Mouse (Mus musculus) ZHBTc4 (cell line): Measurements from ENCODE around the gene Asb8.

ENCODE experiments used
- DNase-seq: peaks from one replicate; pipeline ENCODE4 v3.0.0-alpha.2; 2011; ENCODE audit warnings: low read depth, low spot score

Asb8 gene

DNA sequence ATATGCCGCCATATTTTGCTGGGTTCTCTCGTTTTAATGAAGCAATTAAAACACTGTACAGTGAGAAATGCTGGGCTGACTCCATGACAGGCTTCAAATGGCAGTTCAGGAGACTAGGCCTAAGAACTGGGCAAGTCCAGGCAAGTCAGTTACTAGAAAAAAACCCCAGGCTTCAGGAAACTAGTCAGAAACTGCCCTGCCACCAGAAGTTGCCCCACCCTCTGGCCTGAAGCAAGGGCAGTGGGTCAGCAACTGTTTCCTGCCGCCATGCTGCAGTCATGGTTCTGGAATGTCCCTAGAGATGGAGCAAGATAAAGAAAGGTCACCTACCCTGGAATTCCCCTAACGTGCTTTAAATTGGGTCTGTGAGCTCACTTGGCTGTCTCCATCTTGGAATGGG, 9.5 kb downstream of the Asb8 start:
- peak; percentile 86 for DNase-seq

GRCm38 (mm10) chr15:98155272-98155671, 10.2 kb downstream of the Asb8 start:
- DNase-seq = peak; percentile 47

GRCm38 (mm10) chr15:98154631-98155030, 10.8 kb downstream of the Asb8 start:
- DNase-seq = no peak

GRCm38 (mm10) chr15:98154146-98154545, 11.3 kb downstream of the Asb8 start:
- no peak for DNase-seq

DNA sequence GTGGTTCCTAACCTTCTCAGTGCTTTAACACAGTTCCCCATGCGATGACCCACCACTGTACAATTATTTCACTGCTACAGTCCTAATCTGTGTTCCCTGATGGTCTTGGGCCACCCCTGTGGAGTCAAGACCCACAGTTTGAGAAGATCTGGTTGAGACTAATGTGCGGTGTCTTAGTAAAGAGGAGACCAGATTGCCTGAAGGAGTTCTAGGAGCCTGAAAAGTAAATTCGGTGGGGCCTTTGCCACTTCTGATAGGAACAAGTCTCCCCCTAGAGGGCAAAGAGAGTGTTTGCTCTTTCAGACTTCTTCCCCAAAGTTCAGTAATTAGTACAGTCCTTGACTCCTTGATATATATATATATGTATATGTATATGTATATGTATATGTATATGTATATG, 11.8 kb downstream of the Asb8 start:
- DNase-seq = peak; percentile 78

DNA sequence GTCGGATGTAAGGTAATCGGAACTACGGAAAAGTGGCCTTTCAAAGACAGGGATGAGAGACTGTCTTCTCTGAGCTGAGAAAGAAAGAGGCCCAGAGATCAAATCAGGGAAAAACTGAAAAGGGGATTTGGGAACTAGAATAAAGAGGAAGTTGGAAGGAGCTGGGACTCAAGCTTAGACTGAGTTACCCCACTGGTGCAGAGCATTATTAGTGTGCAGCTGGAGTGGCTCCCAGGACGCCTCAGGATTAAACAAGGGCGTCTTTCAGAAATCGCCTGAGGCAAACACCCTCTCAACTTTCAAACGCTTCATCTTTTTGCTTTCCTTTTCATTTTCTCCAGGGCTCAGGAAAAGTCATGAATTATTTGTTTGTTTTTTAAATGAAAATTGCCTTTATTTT, 12.5 kb downstream of the Asb8 start:
- no peak for DNase-seq

GRCm38 (mm10) chr15:98149166-98149602, 16.2 kb downstream of the Asb8 start:
- DNase-seq = no peak

- DNase-seq = no peak
These were observed 17.1 kb downstream of the Asb8 start for GRCm38 (mm10) chr15:98148356-98148755.

DNA sequence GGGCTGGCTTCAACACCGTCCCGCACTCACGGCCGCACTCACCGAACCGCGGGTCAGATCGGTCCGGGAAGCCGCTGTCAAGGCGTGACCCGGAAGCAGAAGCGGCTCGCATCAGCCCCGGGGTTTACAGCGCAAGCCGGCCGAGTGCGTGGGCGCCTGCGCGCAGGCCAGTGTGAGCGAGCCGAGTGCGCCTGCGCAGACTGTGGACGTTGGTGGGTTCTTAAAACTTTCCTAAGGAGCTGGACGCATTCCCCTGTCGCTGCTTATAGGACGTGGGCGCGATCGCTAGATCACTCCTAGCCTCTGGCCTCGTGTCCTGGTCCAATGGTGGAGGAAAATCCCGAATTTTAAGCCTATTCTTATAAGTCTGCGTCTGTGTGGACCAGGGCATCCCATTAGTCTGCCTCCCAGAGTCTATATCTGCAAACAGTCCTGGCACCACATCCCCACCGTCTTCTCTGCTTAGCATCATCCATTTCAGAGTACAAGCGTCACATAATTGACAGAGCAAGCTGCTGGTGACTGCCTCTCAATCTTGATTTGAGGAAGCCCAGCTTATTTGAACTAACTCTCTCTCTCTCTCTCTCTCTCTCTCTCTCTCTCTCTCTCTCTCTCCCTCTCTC, 19.8 kb downstream of the Asb8 start:
- peak; percentile 97 for DNase-seq

DNA sequence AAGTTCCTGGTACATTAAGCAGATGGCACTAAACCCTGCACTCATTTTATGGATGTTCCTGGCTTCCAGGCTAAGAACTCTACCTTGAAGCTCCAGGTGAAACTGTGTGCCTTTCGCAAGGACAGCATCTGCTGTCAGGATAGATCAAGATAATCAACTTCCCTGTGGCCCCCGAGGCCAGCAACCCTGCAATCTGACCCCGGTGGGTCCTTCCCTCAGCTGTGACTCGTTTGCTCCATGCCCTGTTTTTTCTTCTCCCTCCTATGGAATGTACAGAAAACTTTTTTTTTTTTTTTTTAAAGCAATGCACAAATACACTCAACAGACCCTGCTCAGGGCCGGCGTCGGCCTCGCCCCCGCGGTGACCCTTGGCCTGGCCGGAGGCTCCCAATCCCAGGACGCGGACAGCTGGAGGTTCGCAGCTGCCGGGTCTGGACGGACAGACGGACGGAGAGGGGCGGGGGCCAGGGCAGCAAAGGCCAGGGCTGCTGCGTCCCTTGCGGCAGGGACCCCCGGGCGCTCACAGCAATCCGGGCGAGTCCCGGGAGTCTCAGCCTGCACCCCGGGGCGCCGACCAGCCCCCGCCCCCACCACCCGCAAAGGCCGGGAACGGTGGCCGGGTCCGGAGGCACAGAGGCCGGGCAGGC, 20.4 kb downstream of the Asb8 start:
- DNase-seq = no peak

GRCm38 (mm10) chr15:98142515-98142914, 22.9 kb downstream of the Asb8 start:
- DNase-seq = no peak

GRCm38 (mm10) chr15:98140809-98141208, 24.6 kb downstream of the Asb8 start:
- DNase-seq = no peak

GRCm38 (mm10) chr15:98139763-98140162, 25.7 kb downstream of the Asb8 start:
- DNase-seq = no peak

DNA sequence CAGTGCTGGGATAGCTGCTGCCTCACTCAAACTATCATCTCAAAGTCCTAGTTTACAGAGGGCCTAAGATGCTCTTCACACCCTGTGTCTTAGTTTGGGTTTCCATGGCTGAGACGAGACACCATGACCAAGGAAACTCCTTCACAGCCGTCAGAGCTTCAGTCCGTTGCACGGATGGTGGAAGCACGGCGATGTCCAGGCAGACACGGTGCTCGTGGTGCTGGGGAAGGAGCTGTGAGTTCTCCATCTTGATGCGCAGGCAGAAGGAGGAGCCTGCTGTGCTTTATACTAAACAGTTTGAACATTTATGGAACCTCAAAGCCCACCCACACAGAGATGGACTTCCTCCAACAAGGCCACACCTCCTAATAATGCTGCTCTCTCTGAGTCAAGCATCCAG, 28.6 kb downstream of the Asb8 start:
- no peak for DNase-seq

- no peak for DNase-seq
These were observed 29.8 kb downstream of the Asb8 start for GRCm38 (mm10) chr15:98135671-98136070.

- no peak for DNase-seq
These were observed 30.8 kb downstream of the Asb8 start for GRCm38 (mm10) chr15:98134666-98135065.

DNA sequence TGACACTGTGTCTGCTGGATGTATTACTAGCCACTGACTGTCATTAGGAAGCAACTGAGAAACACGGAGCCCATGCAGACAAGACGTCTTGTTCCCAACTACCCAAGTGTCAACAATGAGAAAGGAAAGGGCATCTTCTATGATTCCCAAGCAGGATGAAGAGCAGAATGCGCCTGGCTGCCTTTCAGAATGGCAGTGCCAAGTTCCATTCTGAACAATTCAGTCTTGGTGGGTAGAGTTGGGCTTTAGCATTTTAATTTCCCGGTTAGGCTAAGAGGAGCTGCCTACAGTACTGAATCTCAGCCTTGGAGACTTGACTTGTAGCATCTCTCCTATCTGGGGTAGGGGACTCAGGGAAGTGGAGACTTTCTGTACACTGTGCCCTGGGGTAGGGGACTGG, 31.4 kb downstream of the Asb8 start:
- DNase-seq = no peak

GRCm38 (mm10) chr15:98133471-98133870, 32.0 kb downstream of the Asb8 start:
- DNase-seq = no peak

DNA sequence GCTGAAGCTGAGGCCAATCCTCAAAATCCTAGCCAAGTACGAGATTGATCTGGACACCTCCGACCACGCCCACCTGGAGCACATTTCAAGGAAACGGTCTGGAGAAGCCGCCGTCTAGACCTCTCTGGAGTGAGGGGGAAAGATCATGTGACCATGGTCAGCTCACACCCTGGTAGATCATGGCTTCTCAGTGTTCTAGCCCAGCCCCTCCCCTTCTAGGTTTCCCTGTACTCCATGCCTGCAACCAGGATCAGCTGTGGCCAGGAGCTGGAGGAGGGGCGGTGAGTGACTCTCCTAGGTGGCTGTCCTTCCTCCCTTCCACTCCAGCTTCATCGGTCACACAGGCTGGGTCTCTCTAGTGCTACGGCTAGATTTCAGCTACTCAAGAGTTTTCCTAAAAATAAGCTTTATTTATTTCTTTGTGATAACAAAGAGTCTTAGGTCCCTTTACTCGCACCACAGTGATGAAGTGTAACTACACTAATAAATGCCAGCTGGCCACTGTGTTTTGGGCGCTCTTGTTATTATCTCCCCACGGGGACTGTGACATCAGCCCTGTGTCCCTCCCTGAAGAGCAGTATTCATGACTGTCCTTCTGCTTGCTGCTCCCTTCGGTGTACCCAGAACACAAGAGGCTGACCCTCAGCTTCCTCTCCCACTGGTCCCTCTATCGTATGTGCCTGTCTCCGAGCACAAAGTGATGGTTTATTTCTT, 33.3 kb downstream of the Asb8 start:
- peak; percentile 83 for DNase-seq

GRCm38 (mm10) chr15:98131451-98131850, 34.0 kb downstream of the Asb8 start:
- DNase-seq = no peak

- DNase-seq = no peak
These were observed 34.4 kb downstream of the Asb8 start for GRCm38 (mm10) chr15:98131001-98131400.

DNA sequence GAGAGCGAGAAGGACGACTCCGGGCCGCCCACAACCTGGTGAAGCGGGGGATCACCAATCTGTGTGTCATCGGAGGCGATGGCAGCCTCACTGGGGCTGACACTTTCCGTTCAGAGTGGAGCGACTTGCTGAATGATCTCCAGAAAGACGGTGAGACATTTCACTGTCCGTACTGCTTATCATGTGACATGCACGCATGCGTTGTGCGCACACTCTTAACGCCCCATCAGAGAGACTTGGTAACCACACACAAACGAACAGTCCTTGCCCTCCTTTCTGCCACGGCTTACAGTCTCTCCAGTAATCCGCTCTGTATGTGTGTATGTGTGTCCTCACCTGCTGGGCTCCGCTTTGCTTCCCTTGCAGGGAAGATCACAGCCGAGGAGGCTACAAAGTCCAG, 44.6 kb downstream of the Asb8 start:
- peak; percentile 71 for DNase-seq

DNA sequence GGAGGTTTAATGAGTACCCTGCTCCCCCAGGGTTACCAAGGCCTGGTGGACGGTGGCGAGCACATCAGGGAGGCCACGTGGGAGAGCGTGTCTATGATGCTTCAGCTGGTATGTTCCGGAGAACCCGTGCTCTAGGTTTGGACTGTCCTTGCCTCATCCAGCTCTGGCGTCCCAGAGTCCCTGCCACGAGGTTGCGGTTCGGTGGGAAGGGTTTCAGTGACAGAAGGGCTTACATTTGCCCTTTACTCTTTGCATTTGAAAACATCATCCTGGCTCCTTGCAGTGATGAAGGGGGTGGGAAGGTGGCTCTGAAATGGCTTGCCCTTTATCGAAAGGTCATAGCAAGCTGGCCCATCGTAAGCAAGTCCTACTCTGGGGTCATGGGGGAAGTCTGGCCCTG, 46.1 kb downstream of the Asb8 start:
- DNase-seq = no peak
